Mouse (Mus musculus) heart, postnatal 0 days (tissue): ENCODE measurements around the gene Plcl2.

ENCODE experiments used
- CTCF ChIP-seq: IDR thresholded peaks from 2 replicates; pipeline ENCODE4 v1.5.1; 2016; ENCODE audit warnings: antibody characterized with exemption, control low read depth, low read depth
- EP300 ChIP-seq: IDR thresholded peaks from 2 replicates; pipeline ENCODE4 v1.6.1; 2016; ENCODE audit warnings: antibody characterized with exemption, low read depth

- TF ChIP-seq CTCF (no peak), EP300 (no peak)
These were observed 988 bp upstream of the Plcl2 start for GRCm38 (mm10) chr17:50508055-50508774.
